Mouse (Mus musculus) ES-Bruce4 (cell line): ENCODE measurements at regions not wholly inside any gene's neighbourhood (a gene's known extent, or its start where the extent isn't known, plus 50 kb on each side); places are given as distances from the start of the nearest gene placed in this dataset.

Experiments
- H3K27ac ChIP-seq: 2 replicates; pipeline ENCODE4 v1.5.1; 2012; ENCODE audit warnings: low read length, inconsistent platforms; ENCODE audit not compliant: insufficient read depth
- H3K27me3 ChIP-seq: 2 replicates; pipeline ENCODE4 v1.6.1; 2012; ENCODE audit warnings: mild to moderate bottlenecking, low read length, inconsistent platforms; ENCODE audit not compliant: control insufficient read depth, poor library complexity, insufficient read depth, severe bottlenecking
- H3K36me3 ChIP-seq: 2 replicates; pipeline ENCODE4 v1.6.1; 2012; ENCODE audit warnings: inconsistent platforms, mild to moderate bottlenecking, low read length, moderate library complexity; ENCODE audit not compliant: control insufficient read depth, poor library complexity, insufficient read depth, severe bottlenecking
- H3K4me1 ChIP-seq: one replicate; pipeline ENCODE4 v1.8.1; 2011; ENCODE audit warnings: low read length; ENCODE audit not compliant: control insufficient read depth, insufficient read depth
- H3K4me3 ChIP-seq: 2 replicates; pipeline ENCODE4 v1.5.1; 2011; ENCODE audit warnings: low read depth, mild to moderate bottlenecking, low read length
- H3K9ac ChIP-seq: 2 replicates; pipeline ENCODE4 v1.6.1; 2012; ENCODE audit warnings: low read depth, mild to moderate bottlenecking, inconsistent platforms; ENCODE audit not compliant: poor library complexity, severe bottlenecking
- H3K9me3 ChIP-seq: replicated peaks from 2 replicates; pipeline ENCODE4 v1.6.1; 2012; ENCODE audit warnings: mild to moderate bottlenecking, low read length, inconsistent platforms; ENCODE audit not compliant: control insufficient read depth, poor library complexity, insufficient read depth, severe bottlenecking
- CTCF ChIP-seq: IDR thresholded peaks from one replicate; pipeline ENCODE4 v1.8.1; 2011; ENCODE audit warnings: low read depth, low read length
- EP300 ChIP-seq: IDR thresholded peaks from 2 replicates; pipeline ENCODE4 v1.6.1; 2011; ENCODE audit warnings: low read depth, low read length; ENCODE audit not compliant: insufficient read depth
- POLR2A ChIP-seq: IDR thresholded peaks from one replicate; pipeline ENCODE4 v1.8.1; 2011; ENCODE audit warnings: low read length; ENCODE audit not compliant: insufficient read depth

DNA sequence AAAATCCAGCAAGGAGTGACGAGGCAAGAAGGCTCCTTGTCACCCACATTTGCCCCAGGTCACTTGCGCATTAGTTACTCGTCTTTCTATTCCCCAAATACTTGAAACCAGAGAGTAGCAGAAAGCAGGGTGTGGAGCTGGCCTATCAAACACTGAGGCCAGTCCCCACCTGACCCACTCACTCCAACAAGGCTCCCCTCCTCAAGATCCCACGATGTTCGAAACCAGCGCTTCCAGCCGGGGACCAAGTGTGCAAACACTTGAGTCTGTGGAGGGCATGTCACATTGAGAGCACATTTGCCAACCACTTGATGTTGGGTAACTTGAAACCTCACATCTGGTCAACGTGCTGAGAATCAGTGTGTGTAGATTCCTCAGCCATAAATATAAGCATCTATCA is 148.4 kb upstream of the Sdk2 start:
- Histone ChIP-seq H3K36me3 (no peaks in the 10 kb centered on the region), H3K27ac (no peak overlapping the region), H3K4me1 (peaks cover 3% of the 10 kb centered on the region), H3K27me3 (no peaks in the 10 kb centered on the region), H3K9ac (no peak overlapping the region), H3K9me3 (0 out of 2 replicates have a peak, but pooled peaks cover 2% of the 10 kb centered on the region), H3K4me3 (no peak overlapping the region)
- no peak for TF ChIP-seq EP300
- no peak for TF ChIP-seq CTCF
- TF ChIP-seq POLR2A, result no peak

DNA sequence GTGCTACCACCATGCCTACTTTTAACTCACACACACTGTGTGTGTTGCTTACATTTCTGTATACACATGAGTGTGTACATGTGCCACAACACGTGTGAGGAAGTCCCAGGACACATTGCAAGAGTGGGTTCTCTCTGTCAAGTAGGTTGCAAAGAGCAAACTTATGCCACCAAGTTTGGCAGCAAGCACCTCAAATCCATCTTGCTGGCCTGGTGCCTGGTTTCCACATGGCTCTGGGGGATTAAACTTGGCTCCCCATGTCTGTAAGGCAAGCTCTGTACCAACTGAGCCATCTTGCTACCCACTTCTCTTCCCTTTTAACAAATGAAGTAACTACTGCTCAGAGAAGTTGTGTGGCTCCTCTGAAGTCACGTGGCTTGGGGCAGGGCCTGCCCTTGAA is 145.3 kb upstream of the Sdk2 start:
- H3K36me3 ChIP-seq, result no peaks in the 10 kb centered on the region
- H3K27me3 ChIP-seq, result no peaks in the 10 kb centered on the region
- no peak overlapping the region for H3K9ac ChIP-seq
- H3K9me3 ChIP-seq, result 0 out of 2 replicates have a peak, but pooled peaks cover 2% of the 10 kb centered on the region
- no peak overlapping the region for H3K27ac ChIP-seq
- H3K4me1 ChIP-seq, result no peaks in the 10 kb centered on the region
- TF ChIP-seq CTCF (no peak), POLR2A (no peak), EP300 (no peak)
- no peak overlapping the region for H3K4me3 ChIP-seq

DNA sequence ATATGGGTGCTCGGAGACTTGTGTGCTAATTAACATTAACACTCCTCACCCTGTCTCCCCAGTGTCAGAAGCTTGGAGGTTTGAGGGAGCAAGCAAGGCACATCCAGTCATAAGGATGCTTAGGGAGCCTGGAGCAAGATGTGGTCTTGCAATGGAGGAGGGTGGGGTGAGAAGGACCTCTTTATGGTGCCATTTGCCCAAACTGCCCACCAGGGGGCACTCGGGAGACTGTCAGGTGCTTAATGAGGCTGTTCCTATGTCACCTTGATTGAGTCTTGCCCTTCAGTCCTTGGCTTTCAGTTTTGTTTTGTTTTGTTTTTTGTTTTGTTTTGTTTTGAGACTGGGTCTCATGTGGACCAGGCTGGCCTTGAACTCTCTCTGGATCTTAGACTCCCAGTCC is 138.3 kb upstream of the Sdk2 start:
- no peak overlapping the region for H3K4me3 ChIP-seq
- no peak overlapping the region for H3K27ac ChIP-seq
- no peaks in the 10 kb centered on the region for H3K36me3 ChIP-seq
- no peaks in the 10 kb centered on the region for H3K27me3 ChIP-seq
- H3K9me3 ChIP-seq, result no peaks in the 10 kb centered on the region
- TF ChIP-seq POLR2A (no peak), CTCF (peak; percentile 76), EP300 (no peak)
- no peak overlapping the region for H3K9ac ChIP-seq
- no peaks in the 10 kb centered on the region for H3K4me1 ChIP-seq

DNA sequence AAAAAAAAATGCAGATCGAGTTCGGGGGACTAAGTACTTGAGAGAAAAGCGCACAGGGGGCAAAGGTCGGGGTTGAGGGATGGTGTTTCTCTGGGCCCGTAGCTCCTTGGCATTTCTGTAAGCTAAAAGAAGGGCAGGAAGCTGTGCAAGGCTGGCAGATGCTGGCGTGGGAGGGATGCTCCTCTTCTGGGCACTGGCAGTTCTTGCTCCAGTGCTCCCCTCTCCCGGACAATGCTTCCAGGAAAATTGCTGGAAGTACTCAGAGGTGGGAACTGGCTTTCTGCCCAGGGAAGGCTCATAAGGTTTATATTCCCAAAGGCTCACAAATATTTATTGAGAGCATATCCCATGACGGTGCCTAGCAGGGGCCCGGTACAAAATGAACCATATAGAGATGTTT is 136.6 kb upstream of the Sdk2 start:
- no peak for TF ChIP-seq POLR2A
- no peak for TF ChIP-seq CTCF
- TF ChIP-seq EP300, result no peak
- no peaks in the 10 kb centered on the region for H3K9me3 ChIP-seq

DNA sequence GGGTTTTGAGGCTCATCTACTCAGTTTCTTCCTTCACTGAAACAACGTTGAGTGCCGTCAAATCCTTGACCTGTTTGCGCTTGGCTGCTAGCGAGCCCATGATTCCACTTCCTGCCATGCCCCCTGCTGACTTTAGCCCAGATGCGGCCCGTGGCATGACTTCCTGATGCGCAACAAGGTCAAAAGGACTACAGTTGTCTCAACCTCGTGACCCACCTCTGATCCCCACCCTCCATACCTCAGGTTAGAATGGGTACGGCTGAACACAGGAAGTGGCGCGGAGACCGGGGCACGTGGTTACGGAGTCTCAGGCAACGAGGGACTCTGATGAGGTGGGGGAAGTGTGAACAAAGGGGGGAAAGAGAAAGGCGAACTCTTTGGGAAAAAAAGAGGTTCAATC is 135.6 kb upstream of the Sdk2 start:
- Histone ChIP-seq H3K27me3 (no peaks in the 10 kb centered on the region), H3K9me3 (no peaks in the 10 kb centered on the region), H3K4me3 (no peak overlapping the region), H3K36me3 (no peaks in the 10 kb centered on the region), H3K9ac (no peak overlapping the region), H3K27ac (no peak overlapping the region), H3K4me1 (no peaks in the 10 kb centered on the region)
- TF ChIP-seq POLR2A (no peak), CTCF (no peak), EP300 (no peak)

More for the DNA sequence above, 136.6 kb upstream of the Sdk2 start:
- no peaks in the 10 kb centered on the region for H3K27me3 ChIP-seq
- no peaks in the 10 kb centered on the region for H3K36me3 ChIP-seq
- H3K4me3 ChIP-seq, result no peak overlapping the region
- H3K4me1 ChIP-seq, result no peaks in the 10 kb centered on the region
- no peak overlapping the region for H3K9ac ChIP-seq
- no peak overlapping the region for H3K27ac ChIP-seq

DNA sequence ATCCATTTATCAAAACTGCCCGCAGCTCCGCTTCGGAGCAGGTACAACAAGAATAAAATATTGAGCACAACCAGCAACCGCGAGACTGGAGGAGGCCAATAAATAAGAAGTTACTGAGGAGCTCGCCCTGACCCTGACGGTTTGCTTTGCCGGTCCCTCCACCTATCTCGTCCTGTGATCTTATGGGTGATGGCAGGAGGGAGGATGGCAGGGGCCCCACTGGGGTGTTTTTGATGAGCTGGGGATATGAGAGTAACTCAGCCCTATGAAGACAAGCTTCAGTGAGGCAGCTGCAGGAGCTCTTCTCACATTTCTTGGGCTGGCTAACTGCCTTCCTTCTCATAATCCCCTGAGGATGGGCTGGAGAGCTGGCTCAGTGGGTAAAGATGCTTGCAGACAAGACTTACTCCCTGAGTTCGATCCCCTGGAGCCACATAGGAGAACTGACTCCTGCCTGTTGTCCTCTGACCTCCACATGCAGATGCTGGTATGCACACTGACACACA is 132.3 kb upstream of the Sdk2 start:
- Histone ChIP-seq H3K4me3 (no peak overlapping the region), H3K9me3 (no peaks in the 10 kb centered on the region), H3K27me3 (no peaks in the 10 kb centered on the region), H3K4me1 (no peaks in the 10 kb centered on the region), H3K9ac (no peak overlapping the region), H3K36me3 (no peaks in the 10 kb centered on the region), H3K27ac (no peak overlapping the region)
- no peak for TF ChIP-seq POLR2A
- no peak for TF ChIP-seq CTCF
- TF ChIP-seq EP300, result no peak
